Mouse (Mus musculus) midbrain, embryonic 13.5 days (tissue): ENCODE data around the gene Hist1h4j. TPM values are rescaled to one million over a fixed set of nuclear protein-coding genes. Genes with fewer than 3 reads are reported as not detected.
A peak's percentile ranks its signal among the peaks of the same experiment; 100 is the strongest.
"Not testable (repeated sequence)": the region's sequence is repeated elsewhere in the genome, so short reads cannot be mapped to it uniquely, and the experiment has no call there.

Experiments
- ATAC-seq: fragments of 200-750 bp; cut with Nextera tagmentation; 2 replicates; pipeline ENCODE4 v1.8.0; 2017; ENCODE audit warnings: mild to moderate bottlenecking, moderate TSS enrichment, moderate library complexity
- H3K27ac ChIP-seq: fragments of 300-500 bp; sonication (generic); 2 replicates; pipeline ENCODE4 v1.5.1; 2015; ENCODE audit warnings: inconsistent platforms, mild to moderate bottlenecking, moderate library complexity
- H3K27me3 ChIP-seq: fragments of 300-500 bp; sonication (generic); 2 replicates; pipeline ENCODE4 v1.6.1; 2015; ENCODE audit warnings: mild to moderate bottlenecking, inconsistent platforms
- H3K36me3 ChIP-seq: fragments of 300-500 bp; sonication (generic); 2 replicates; pipeline ENCODE4 v1.6.1; 2015; ENCODE audit warnings: mild to moderate bottlenecking, inconsistent platforms
- H3K4me1 ChIP-seq: fragments of 300-500 bp; sonication (generic); replicated peaks from 2 replicates; pipeline ENCODE4 v1.6.1; 2015; ENCODE audit warnings: inconsistent platforms
- H3K4me2 ChIP-seq: fragments of 300-500 bp; sonication (generic); replicated peaks from 2 replicates; pipeline ENCODE4 v1.6.1; 2015; ENCODE audit warnings: moderate library complexity, mild to moderate bottlenecking, inconsistent platforms
- H3K4me3 ChIP-seq: fragments of 300-500 bp; sonication (generic); replicated peaks from 2 replicates; pipeline ENCODE4 v1.5.1; 2015; ENCODE audit warnings: mild to moderate bottlenecking, inconsistent platforms
- H3K9ac ChIP-seq: fragments of 300-500 bp; sonication (generic); replicated peaks from 2 replicates; pipeline ENCODE4 v1.6.1; 2015; ENCODE audit warnings: mild to moderate bottlenecking, inconsistent platforms
- H3K9me3 ChIP-seq: fragments of 300-500 bp; sonication (generic); 2 replicates; pipeline ENCODE4 v1.6.1; 2016; ENCODE audit warnings: mild to moderate bottlenecking, inconsistent platforms
- WGBS: fragments of 180-500 bp; shearing (Covaris S2); methylation state at CpG from one replicate; pipeline ENCODE4 v1.1.7; 2015; 5-methylcytosine and 5-hydroxymethylcytosine counted together
- polyA plus RNA-seq: library from polyadenylated mRNA; unstranded; fragments of >200 nt; fragmentation: Nextera tagmentation; extraction: Ambion mirVana; gene quantifications from 2 replicates; pipeline ENCODE4 v1.2.1, GENCODE M21; 2015

Gene Hist1h4j
- polyA plus RNA-seq, result 0.82 and 1.0 TPM in 2 replicates

DNA sequence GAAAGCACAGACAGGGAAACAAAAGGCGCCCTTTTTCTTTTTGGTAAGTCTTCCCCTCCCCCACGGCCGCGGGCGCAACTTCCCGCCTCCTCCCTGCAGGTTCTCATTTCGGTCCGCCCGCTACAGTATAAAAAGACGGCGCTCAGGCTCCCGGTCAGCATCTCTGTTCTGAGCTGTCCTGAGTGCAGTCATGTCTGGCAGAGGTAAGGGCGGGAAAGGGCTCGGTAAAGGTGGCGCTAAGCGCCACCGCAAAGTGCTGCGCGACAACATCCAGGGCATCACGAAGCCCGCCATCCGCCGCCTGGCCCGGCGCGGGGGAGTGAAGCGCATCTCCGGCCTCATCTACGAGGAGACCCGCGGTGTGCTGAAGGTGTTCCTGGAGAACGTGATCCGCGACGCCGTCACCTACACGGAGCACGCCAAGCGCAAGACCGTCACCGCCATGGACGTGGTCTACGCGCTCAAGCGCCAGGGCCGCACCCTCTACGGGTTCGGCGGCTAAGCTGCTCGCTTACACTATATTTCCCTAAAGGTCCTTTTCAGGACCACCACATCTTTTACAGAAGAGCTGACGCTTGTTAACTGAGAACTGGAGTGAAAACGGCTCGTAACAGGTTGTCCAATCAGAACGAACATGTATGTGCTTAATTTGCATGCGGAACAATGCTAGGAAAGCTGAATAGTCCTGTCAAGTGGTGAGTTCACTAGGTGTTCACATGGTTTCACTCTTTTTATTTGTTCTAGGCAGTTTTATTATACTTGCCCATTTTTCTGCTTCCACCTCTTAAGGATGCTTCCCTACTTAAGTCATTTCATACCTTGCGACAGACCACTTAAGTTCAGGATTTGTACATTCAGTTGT is at the start of gene Hist1h4j:
Gene Hist1h4j, plus strand, starts transcription at position 159 of the 862 bp plus-strand sequence.
- ATAC-seq, result peak; percentile 90
- peak within 1 kb of the TSS; percentile 57 for H3K4me2 ChIP-seq
- H3K4me1 ChIP-seq, result peaks cover 19% of the 10 kb centered on the region
- H3K36me3 ChIP-seq, H3K27me3 ChIP-seq, H3K9me3 ChIP-seq: not testable (repeated sequence)
- WGBS, result under 1% methylated on average over 46 of the region's 56 CpGs
- H3K27ac ChIP-seq, result peak within 1 kb of the TSS; percentile 98
- H3K4me3 ChIP-seq, result peak within 1 kb of the TSS; percentile 53
- peak within 1 kb of the TSS; percentile 73 for H3K9ac ChIP-seq

- Histone ChIP-seq H3K9ac (no peak within 1 kb of the TSS), H3K4me1 (no peaks in the 10 kb centered on the region), H3K27ac (no peak within 1 kb of the TSS), H3K9me3 (no peaks in the 10 kb centered on the region), H3K27me3 (no peaks in the 10 kb centered on the region), H3K4me3 (no peak within 1 kb of the TSS), H3K4me2 (no peak within 1 kb of the TSS), H3K36me3 (no peaks in the 10 kb centered on the region)
- ATAC-seq, result no peak
Measured at GRCm38 (mm10) chr13:21697811-21698210, 37.1 kb upstream of the Hist1h4j start, which contains the start of gene Olfr1359. TSS of gene Olfr1359 (plus strand) at chr13:21698111.

GRCm38 (mm10) chr13:21706669-21707068 is 28.2 kb upstream of the Hist1h4j start:
- no peaks in the 10 kb centered on the region for H3K36me3 ChIP-seq
- H3K27ac ChIP-seq, result no peak overlapping the region
- H3K27me3 ChIP-seq, result no peaks in the 10 kb centered on the region
- no peak overlapping the region for H3K4me2 ChIP-seq
- 74% methylated on average over 4 of the region's 4 CpGs for WGBS
- H3K4me3 ChIP-seq, result no peak overlapping the region
- ATAC-seq, result no peak
- H3K4me1 ChIP-seq, result peaks cover 7% of the 10 kb centered on the region; the same call in 1 of the 2 replicates
- no peak overlapping the region for H3K9ac ChIP-seq
- no peaks in the 10 kb centered on the region for H3K9me3 ChIP-seq

GRCm38 (mm10) chr13:21710031-21710711 is 24.7 kb upstream of the Hist1h4j start:
- no peaks in the 10 kb centered on the region for H3K27me3 ChIP-seq
- under 1% methylated on average over 32 of the region's 32 CpGs for WGBS
- ATAC-seq, result peak; percentile 83
- peak overlapping the region; percentile 72 for H3K27ac ChIP-seq
- peak overlapping the region; percentile 64 for H3K4me3 ChIP-seq
- no peaks in the 10 kb centered on the region for H3K9me3 ChIP-seq
- peak overlapping the region; percentile 60 for H3K9ac ChIP-seq
- no peaks in the 10 kb centered on the region for H3K36me3 ChIP-seq
- H3K4me1 ChIP-seq, result peaks cover 12% of the 10 kb centered on the region
- peak overlapping the region; percentile 47 for H3K4me2 ChIP-seq

DNA sequence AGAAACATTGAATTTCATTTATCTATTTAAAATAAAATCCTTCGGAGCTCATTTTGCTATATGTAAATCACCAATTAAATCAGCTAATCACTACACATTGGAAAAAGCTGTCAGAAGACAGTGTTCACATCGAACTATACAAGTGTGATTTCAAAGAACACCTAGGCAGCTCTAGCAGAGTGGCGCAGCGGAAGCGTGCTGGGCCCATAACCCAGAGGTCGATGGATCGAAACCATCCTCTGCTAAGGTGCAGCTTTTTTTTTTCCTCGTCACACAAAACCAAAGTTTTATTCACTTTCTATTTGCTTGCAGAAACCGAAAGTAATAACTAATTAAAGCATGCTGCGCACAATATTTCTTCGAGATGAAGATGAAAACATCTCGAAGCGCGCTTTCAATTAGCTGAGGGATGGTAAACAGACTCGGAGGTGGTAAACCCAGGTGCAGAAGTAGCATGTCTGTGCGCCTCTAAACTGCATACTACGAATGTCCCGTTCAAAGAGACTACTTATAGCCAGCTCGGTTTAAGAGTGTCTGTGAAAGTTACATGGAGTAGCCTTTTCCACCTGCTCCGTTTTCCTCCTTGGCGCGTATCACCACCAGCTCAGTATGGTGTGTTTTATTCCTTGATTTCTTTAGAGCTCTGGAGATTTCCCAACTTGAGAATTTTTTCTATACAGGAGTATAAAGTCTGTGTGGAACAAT is 23.9 kb upstream of the Hist1h4j start:
- Histone ChIP-seq H3K27ac (no peak overlapping the region), H3K36me3 (no peaks in the 10 kb centered on the region), H3K4me3 (peak overlapping the region; percentile 44), H3K9ac (peak overlapping the region; percentile 42), H3K27me3 (no peaks in the 10 kb centered on the region), H3K4me1 (peaks cover 16% of the 10 kb centered on the region), H3K9me3 (no peaks in the 10 kb centered on the region), H3K4me2 (peak overlapping the region; percentile 68)
- ATAC-seq, result peak; percentile 76
- 2% methylated on average over 22 of the region's 22 CpGs for WGBS

- H3K36me3 ChIP-seq, result no peaks in the 10 kb centered on the region
- whole genome bisulfite sequencing, result 20% methylated on average over 4 of the region's 4 CpGs
- H3K9ac ChIP-seq, result peak overlapping the region; percentile 42; the same call in 1 of the 2 replicates
- peaks cover 16% of the 10 kb centered on the region for H3K4me1 ChIP-seq
- H3K4me3 ChIP-seq, result peak overlapping the region; percentile 44
- H3K9me3 ChIP-seq, result no peaks in the 10 kb centered on the region
- no peaks in the 10 kb centered on the region for H3K27me3 ChIP-seq
- no peak for ATAC-seq
- peak overlapping the region; percentile 68 for H3K4me2 ChIP-seq
- no peak overlapping the region for H3K27ac ChIP-seq
Measured at GRCm38 (mm10) chr13:21711698-21712097, 23.2 kb upstream of the Hist1h4j start.

GRCm38 (mm10) chr13:21714725-21715124 is 20.1 kb upstream of the Hist1h4j start:
- Histone ChIP-seq H3K27ac (peak overlapping the region; percentile 96; the same call in 1 of the 2 replicates), H3K36me3 (no peaks in the 10 kb centered on the region), H3K27me3 (no peaks in the 10 kb centered on the region), H3K4me1 (peaks cover 33% of the 10 kb centered on the region), H3K4me3 (peak overlapping the region; percentile 49), H3K9me3 (no peaks in the 10 kb centered on the region), H3K4me2 (peak overlapping the region; percentile 77), H3K9ac (peak overlapping the region; percentile 65; the same call in 1 of the 2 replicates)
- no peak for ATAC-seq
- WGBS, result under 1% methylated on average over 7 of the region's 7 CpGs

DNA sequence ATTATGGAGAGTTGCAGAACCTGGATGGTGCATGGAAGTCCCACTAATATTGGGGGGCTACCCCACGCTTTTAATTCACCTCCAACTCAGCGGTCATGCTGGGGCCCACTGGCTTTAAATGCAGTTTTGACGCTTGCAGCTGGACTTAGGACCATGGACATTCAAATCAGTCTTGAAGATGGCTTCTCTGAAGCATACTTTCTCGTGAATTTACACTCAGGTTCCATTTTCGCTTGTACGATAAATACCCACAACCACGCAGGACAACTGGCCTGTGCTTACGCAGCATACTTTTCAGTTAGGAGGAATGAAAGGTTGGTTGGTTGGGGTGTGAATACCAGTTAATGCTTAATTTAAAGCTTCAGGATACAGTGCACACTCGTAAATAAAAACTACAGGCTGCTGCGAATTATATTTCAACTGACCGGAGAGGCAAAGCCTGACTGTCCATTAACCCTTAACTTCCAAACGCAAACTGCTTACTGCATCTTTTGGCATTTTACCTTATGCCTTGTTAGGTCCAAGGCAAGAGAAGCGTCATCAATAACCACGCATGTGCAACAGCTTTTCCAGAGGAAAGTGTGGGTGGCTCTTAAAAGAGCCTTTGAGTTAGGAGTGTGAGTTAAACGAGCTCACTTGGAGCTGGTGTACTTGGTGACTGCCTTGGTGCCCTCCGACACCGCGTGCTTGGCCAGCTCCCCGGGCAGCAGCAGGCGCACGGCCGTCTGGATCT is 19.6 kb upstream of the Hist1h4j start:
- Histone ChIP-seq H3K4me1 (peaks cover 38% of the 10 kb centered on the region), H3K4me3 (peak overlapping the region; percentile 49), H3K9me3 (no peaks in the 10 kb centered on the region), H3K36me3 (no peaks in the 10 kb centered on the region), H3K4me2 (peak overlapping the region; percentile 77), H3K27me3 (no peaks in the 10 kb centered on the region), H3K9ac (peak overlapping the region; percentile 65), H3K27ac (peak overlapping the region; percentile 96)
- under 1% methylated on average over 22 of the region's 22 CpGs for WGBS
- peak; percentile 2; the same call in 1 of the 2 replicates for ATAC-seq

DNA sequence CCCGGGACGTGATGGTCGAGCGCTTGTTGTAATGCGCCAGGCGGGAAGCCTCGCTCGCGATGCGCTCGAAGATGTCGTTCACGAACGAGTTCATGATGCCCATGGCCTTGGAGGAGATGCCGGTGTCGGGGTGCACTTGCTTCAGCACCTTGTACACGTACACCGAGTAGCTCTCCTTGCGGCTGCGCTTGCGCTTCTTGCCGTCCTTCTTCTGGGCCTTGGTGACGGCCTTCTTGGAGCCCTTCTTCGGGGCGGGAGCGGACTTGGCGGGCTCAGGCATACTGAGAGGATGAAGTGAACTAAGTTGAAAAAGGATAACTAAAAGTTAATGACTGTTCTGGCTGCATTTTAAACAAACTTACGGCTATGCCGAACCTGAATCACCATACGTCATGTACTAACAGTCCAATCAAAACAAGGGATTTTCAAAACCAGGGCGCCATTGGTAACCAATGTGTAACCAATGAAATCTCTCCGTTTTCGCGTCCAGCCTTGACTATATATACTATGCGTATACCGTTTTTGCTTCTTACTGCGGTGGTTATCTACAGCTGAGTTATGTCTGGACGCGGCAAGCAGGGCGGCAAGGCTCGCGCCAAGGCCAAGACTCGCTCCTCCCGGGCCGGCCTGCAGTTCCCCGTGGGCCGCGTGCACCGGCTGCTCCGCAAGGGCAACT is 18.9 kb upstream of the Hist1h4j start, which contains the start of the genes Hist1h2bl and Hist1h2ai:
Gene Hist1h2bl, minus strand, starts transcription at position 280 of the 676 bp plus-strand sequence.
Gene Hist1h2ai, plus strand, starts transcription at position 559 of the 676 bp plus-strand sequence.
- peak within 1 kb of the TSS; percentile 72 for H3K9ac ChIP-seq
- peak within 1 kb of the TSS; percentile 49 for H3K4me3 ChIP-seq
- H3K9me3 ChIP-seq, H3K36me3 ChIP-seq, H3K27me3 ChIP-seq: not testable (repeated sequence)
- peak within 1 kb of the TSS; percentile 77 for H3K4me2 ChIP-seq
- WGBS, result 0% methylated on average over 36 of the region's 50 CpGs
- H3K27ac ChIP-seq, result peak within 1 kb of the TSS; percentile 96
- peak; percentile 94 for ATAC-seq
- H3K4me1 ChIP-seq, result peaks cover 45% of the 10 kb centered on the region

- H3K27ac ChIP-seq, result peak overlapping the region; percentile 96
- H3K9ac ChIP-seq, result peak overlapping the region; percentile 72
- peak; percentile 35; the same call in 1 of the 2 replicates for ATAC-seq
- H3K27me3 ChIP-seq, H3K9me3 ChIP-seq, H3K36me3 ChIP-seq: not testable (repeated sequence)
- peaks cover 41% of the 10 kb centered on the region for H3K4me1 ChIP-seq
- peak overlapping the region; percentile 49 for H3K4me3 ChIP-seq
- under 1% methylated on average over 15 of the region's 38 CpGs for WGBS
- peak overlapping the region; percentile 77 for H3K4me2 ChIP-seq
Measured at GRCm38 (mm10) chr13:21716540-21717391, 18.1 kb upstream of the Hist1h4j start.
